Mouse (Mus musculus): ENCODE measurements around the gene Hist1h2bn.
"Not testable (repeated sequence)": the region's sequence is repeated elsewhere in the genome, so short reads cannot be mapped to it uniquely, and the experiment has no call there.

Gene Hist1h2bn

GRCm38 (mm10) chr13:21727948-21728572, 25.9 kb upstream of the Hist1h2bn start:
- DNase-seq (ENCODE audit: low spot score) = no peak

- DNase-seq (ENCODE audit: low spot score) = no peak
Measured at GRCm38 (mm10) chr13:21729544-21729943, 24.4 kb upstream of the Hist1h2bn start.

- no peak for DNase-seq (ENCODE audit: low spot score)
Measured at GRCm38 (mm10) chr13:21733466-21733865, 20.5 kb upstream of the Hist1h2bn start.

- DNase-seq (ENCODE audit: low spot score) = peak; percentile 79
Measured at GRCm38 (mm10) chr13:21734010-21734905, 19.7 kb upstream of the Hist1h2bn start.

- DNase-seq (ENCODE audit: low spot score) = peak; percentile 91
Measured at GRCm38 (mm10) chr13:21734906-21735767, 18.8 kb upstream of the Hist1h2bn start, which contains the start of gene Hist1h4j. Gene Hist1h4j (plus strand): TSS chr13:21735064.

GRCm38 (mm10) chr13:21745006-21745405, 8.9 kb upstream of the Hist1h2bn start:
- DNase-seq (ENCODE audit: low spot score) = no peak

- no peak for DNase-seq (ENCODE audit: low spot score)
Measured at GRCm38 (mm10) chr13:21749387-21750158, 4.3 kb upstream of the Hist1h2bn start.

- DNase-seq (ENCODE audit: low spot score) = peak; percentile 98
Measured at GRCm38 (mm10) chr13:21750159-21751017, 3.5 kb upstream of the Hist1h2bn start, which contains the start of gene Hist1h4k. Gene Hist1h4k (minus strand): TSS chr13:21750505.

- no peak for DNase-seq (ENCODE audit: low spot score)
Measured at GRCm38 (mm10) chr13:21751417-21751816, 2.5 kb upstream of the Hist1h2bn start.

GRCm38 (mm10) chr13:21751827-21752226, 2.1 kb upstream of the Hist1h2bn start:
- DNase-seq (ENCODE audit: low spot score) = no peak

GRCm38 (mm10) chr13:21752356-21752755, 1.6 kb upstream of the Hist1h2bn start:
- DNase-seq (ENCODE audit: low spot score) = no peak

- no peak for DNase-seq (ENCODE audit: low spot score)
Measured at GRCm38 (mm10) chr13:21753051-21753523, 836 bp upstream of the Hist1h2bn start.

- DNase-seq (ENCODE audit: low spot score) = not testable (repeated sequence)
Measured at GRCm38 (mm10) chr13:21754294-21755001, 525 bp downstream of the Hist1h2bn start.

GRCm38 (mm10) chr13:21755707-21756106, 1.8 kb downstream of the Hist1h2bn start:
- no peak for DNase-seq (ENCODE audit: low spot score)

GRCm38 (mm10) chr13:21778814-21779766, 25.2 kb downstream of the Hist1h2bn start:
- DNase-seq (ENCODE audit: low spot score) = peak; percentile 68

- DNase-seq (ENCODE audit: low spot score) = peak; percentile 64
Measured at GRCm38 (mm10) chr13:21779767-21780731, 26.1 kb downstream of the Hist1h2bn start, which contains the start of gene Hist1h1b. Gene Hist1h1b (minus strand): TSS chr13:21780625.

GRCm38 (mm10) chr13:21781021-21781555, 27.2 kb downstream of the Hist1h2bn start:
- no peak for DNase-seq (ENCODE audit: low spot score)
